Mouse (Mus musculus): ENCODE results near the gene Psmg4. TPM values are rescaled to one million over a fixed set of nuclear protein-coding genes. Genes with fewer than 3 reads are reported as not detected.

Psmg4 gene
- total RNA-seq, 2 experiments from 2014 or later: 45.5 to 46.4 TPM

DNA sequence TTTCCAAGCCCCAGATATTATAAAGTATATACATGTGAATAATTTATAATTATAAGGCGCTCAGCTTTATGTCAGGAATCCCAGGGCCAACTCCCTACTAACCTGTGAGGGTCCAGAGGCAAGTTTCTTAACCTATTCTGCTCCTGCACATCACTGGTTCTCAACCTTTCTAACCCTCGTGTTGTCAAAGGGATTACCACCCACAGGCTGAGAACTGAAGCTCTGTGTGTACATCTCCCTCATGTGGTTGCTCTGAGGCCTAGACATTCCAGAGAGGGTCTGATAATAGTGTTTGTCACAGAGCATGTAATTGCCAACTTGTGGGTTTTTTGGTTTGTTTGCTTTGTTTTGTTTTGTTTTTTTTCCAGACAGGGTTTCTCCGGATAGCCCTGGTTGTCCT lies 15.8 kb upstream of the Psmg4 start:
- no peak for DNase-seq
- intact Hi-C loops (cut with DNase I): no loop called here

DNA sequence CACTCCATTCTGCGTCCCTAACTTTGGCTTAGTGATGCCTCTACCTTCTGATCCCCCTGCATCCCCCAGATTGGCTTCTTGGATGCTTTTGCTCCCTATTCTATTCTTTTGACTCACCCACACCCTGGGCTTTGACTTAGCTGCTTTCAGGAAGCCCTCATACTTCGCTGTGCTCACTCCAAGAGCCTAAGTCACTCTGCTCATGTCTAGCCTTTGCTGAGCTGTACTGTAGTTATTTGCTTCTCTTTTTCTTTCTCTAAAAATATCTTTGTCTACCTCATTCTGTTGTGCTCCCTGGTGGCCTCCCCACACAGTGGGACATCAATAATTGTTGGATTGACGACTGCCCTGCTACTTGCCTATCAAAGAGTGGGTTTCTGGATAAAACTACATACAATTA lies 14.6 kb upstream of the Psmg4 start:
- intact Hi-C loops (cut with DNase I): no loop called here
- DNase-seq: no peak

DNA sequence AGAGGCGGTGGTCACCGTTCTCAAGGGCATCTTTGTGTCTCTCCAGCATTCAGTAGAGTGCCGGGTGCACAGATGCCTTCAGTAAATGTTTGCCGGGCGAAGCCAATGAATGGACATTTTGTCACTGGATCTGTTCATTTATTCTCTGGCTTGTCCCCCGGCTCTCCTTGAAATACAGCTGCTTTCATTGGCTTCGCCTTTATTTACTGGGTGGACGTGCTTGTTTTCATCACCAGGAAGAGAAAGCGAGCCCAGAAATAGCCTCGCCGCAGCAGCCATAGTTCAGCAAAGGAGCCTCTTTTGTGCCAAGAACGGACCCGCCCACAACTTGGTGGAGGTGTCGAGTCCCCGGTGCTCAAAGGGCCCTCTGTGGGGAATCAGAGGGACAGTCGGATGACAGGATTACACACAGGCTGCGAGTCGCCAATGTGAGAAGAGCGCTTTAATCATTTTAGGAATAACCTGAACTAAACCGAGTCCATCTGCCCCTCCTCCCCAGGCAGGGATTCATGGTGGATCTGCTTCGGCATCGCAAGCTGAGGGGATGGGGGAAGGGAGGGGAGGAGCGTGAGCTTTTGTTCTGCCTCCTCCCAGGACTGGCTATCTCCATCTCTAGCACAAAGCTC lies 13.9 kb upstream of the Psmg4 start:
- peak; percentile 87 for DNase-seq
- intact Hi-C loops (cut with DNase I): no loop called here

DNA sequence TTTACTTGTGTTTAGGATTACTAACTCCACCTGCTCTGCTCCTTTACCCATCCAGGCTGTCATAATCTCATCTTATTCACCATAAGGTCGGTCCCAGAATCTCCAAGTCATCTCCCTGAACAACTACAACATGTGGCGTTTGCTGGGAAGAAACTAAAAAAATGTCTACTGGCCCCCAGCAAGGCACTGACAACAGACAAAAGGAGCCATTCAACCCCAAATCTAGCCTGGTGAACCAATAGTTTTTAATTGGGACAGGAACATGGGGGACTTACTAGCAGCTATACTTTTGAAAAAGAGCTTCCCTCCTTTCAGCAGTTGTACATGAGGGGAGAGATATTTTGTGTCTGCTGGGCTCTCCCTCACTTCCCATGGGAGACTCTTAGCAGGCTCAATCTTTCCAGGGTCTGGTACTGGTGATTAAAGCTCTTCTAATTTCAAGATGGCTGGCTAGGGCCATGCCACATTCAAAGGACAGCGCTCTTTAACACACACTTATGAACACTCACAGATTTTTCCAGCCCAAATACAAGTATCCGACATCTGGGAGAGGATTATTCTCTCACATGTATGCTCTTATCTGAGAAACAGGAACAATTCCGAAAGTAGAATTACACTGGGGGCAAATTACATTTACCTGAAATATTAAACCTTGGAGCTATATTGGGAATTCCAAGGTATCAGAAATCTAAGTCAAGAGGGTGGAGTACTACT lies 13.1 kb upstream of the Psmg4 start:
- no peak for DNase-seq
- intact Hi-C loops (cut with DNase I): no loop called here

DNA sequence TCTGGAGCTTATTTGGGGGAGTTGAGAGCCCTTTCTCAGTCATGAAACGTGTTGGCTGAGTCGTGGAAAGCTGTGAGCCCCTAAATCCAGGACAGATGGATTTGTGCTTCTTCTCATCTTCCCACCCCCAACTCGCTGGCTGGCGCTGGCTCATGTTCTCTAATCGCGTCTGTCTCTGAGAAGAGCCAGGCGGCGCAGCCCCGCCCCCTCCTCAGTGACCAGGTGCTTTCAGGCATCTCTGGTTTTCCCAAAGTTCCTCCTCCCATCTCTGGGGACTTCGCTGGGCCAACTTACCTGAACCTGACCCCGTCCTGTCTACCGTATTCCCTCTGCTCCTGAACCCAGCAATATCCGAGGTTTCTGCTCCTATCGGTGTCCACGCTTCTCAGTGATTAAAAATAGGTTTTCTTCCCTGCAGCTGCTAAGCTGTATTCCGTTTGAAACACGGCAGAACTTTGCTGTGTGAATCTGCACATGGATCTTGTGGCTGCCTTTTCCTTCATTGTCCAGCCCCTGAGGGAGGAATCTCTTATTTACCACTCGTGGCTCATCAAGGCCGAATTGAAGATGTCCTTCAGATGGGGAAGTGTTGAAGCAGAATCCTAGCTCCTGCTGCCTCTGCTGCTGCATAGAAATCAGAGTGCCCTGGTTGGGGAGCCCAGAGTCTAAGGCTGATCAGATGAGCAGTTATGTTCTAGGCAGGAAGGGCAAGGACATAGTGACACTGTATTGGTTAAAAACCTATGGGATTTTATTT lies 12.3 kb upstream of the Psmg4 start:
- intact Hi-C loops (cut with DNase I): no loop called here

DNA sequence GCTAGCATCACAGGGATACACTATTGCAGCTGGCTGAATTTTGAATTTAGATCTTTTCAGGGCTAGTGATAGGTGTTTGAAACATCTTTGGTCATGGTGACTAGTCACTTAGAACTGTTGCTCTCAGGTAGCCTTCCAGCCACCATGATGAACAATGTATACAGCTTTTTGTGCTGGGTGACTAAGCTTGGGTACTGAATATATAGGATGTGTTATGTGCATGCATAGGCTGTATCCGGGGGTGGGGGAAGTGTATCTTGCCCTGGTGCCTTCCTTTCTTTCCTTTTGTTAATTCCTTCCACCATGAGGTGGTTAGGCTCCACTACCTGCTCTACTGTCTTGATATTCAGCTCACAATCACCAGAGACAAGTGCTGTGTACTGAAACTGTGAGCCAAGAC lies 11.3 kb upstream of the Psmg4 start:
- intact Hi-C loops (cut with DNase I): no loop called here
- DNase-seq: no peak

More for the DNA sequence above, 12.3 kb upstream of the Psmg4 start:
- peak; percentile 89 for DNase-seq

DNA sequence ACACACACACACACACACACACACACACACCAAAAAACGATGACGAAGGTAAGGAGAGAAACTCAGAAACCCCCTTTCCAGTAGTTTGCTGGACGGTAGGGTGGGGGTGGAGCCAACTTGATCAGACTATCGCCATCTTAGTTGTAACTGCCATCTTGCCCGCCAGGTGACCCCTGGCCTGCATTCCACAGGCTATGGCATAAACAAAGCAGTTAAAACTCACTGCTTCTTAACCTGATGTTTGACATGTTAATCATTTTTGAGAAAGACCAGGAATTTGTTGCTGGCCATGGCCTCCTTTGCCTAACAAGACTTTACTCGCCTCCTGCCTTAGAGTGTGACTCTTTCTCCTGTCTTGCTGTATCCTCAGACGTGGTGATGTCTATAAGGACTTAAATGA lies 10.1 kb upstream of the Psmg4 start:
- intact Hi-C loops (cut with DNase I): no loop called here
- no peak for DNase-seq

DNA sequence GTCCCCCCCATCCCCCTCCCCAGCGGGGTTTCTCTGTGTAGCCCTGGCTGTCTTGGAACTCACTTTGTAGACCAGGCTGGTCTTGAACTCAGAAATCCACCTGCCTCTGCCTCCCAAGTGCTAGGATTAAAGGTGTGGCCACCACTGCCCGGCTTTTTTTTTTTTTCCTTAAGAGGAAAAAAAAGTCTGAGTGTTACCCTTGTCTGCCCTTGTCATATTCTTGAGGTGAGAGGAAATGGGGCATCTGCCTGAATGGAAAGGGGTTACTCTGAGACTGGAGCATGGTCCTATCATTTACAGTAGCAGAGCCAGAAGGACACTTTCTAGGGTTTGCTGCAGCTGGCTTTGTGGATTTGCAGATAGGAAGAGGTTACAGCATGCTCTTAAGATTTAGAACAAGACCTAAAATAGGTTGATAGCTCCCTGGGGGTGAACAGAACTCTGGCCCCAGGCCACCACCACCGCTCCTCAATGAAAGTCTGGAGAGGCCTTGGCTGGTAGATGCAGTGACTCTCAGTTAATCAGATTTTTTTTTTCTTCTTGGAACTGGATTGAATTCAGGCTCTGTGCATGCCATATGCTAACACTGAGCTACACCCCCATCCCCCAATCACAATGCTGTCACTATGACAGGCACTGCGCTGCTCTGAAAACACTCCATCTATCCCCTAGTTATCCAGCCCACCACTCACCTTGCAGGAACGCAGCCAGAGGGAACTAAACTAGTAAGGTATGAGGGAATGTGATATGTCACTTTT lies 9.3 kb upstream of the Psmg4 start:
- peak; percentile 63 for DNase-seq
- intact Hi-C loops (cut with DNase I): loop anchor here (2.0 kb wide), 2 partner anchors 21 to 107 kb away; no protein-coding TSS in a partner anchor

DNA sequence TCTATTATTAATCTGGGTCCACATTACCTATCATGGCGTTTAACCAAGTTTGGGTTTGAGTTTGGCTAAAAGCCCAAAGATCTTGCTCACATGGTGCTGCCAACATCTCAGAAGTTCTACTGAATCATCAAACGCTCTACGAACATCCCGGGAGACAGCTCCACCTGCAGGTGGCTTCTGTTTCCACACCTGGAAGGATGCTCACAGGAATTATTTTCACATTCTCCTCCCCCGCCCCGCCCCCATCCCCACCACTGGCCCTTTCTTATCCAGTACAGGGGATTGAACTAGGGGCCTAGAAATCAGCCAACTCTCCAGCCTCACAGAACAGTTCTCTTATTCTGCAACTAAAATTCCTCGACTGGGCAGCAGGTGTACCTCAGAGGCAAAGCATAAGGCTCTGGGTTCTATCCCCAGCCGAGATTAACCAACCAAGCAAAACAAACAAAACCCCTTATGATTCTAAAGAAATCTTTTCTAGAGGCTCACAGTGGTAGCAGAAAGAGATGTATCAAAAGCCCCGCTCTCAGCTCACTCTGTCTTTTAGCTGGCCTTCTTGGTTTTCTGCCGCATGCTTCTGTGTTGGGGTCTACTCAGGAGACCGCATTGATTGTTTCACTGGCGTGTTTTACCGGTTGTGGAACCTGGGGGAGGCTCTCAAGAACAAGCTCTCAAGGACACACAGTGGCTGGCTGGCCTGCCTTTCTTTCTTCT lies 8.4 kb upstream of the Psmg4 start:
- DNase-seq: peak; percentile 90
- intact Hi-C loops (cut with DNase I): loop anchor here (2.0 kb wide), 2 partner anchors 22 to 108 kb away; no protein-coding TSS in a partner anchor

DNA sequence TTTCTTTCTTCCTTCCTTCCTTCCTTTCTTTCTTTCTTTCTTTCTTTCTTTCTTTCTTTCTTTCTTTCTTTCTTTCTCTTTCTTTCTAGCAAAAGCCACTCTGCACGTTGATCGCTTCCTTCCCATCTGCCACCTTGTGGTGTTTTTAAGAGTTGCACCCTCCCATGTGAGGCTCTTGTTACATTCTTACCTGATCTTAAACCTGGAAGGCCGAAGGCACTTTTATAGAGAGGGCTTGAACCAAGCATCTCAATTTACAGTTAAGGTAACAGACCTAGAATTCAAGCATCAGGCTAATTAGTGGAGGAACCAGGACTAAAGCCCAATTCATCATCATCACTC lies 7.9 kb upstream of the Psmg4 start:
- intact Hi-C loops (cut with DNase I): loop anchor here (2.0 kb wide), 2 partner anchors 22 to 108 kb away; no protein-coding TSS in a partner anchor
- peak; percentile 72 for DNase-seq

DNA sequence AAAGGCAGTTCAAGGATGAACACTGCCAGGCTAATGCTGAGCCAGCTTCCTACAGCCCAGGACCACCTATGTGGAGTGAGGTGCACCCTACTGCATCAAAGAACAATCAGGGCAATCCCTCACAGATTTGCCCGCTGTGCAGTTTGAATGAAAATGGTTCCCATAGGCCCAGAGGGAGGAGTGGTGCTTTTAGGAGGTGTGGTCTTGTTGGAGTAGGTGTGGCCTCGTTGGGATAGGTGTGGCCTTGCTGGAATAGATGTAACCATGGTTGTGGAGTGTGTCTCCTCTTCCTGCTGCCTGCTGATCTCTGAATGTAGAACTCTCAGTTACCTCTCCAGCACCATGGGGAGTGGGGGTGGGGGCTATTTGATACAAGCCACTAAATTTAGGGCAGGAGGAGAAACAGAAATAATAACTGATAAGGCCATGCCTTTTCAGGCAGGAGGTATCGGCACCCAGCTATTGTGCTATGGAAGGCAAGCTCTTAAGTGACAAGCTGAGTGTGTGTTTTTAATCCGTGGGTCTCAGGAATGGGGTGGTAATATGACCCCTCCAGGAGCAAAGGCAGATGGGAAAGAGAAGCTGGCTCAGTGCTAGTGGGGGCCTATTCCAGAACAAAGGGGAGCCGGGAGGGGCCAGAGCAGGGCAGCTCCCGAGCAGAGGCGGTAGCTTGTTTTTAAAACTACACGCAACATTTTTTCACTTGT lies 6.5 kb upstream of the Psmg4 start:
- DNase-seq: no peak
- intact Hi-C loops (cut with DNase I): no loop called here

DNA sequence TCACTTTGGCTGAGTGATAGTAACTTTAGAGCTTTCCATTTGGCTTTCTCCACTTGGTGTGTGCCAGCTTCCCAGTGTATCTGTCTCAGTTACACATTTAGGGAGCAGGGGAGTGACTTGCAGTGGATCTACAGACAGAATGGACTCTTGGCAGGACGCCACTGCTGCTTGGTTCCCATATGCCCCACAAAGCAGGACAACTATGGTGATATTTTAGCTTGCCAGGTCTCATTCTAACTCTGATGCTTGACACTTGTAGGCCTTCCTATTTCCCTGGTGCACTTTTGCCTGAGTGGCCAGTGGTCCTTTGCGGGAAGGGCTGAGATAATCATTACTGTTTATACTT lies 6.0 kb upstream of the Psmg4 start:
- intact Hi-C loops (cut with DNase I): no loop called here
- DNase-seq: peak; percentile 86

DNA sequence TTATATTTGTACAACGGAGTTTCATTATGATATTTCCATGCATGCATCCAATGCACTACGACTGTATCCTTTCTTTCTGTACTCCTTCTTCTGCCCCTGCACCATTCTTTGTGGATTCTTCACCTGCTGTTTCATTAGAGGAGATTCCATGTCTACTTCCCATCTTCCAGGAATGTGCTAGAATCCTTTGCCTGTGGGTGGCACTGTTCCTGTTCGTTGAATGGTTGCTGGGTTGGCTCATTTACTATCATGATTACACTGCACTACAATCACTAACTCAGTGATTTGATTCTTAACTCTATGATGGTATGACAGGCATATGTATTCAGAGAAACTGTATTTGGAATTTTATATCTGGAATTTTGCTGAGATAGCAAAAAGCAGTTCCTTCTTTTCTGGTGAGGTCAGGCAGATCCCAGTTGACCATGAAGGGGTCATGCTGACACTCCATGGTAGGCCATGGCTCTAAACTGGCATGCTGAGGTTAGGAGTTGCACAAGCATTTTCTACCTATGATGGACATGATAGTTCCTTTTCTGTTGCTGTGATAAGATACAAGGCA lies 5.1 kb upstream of the Psmg4 start:
- no peak for DNase-seq
- intact Hi-C loops (cut with DNase I): no loop called here

DNA sequence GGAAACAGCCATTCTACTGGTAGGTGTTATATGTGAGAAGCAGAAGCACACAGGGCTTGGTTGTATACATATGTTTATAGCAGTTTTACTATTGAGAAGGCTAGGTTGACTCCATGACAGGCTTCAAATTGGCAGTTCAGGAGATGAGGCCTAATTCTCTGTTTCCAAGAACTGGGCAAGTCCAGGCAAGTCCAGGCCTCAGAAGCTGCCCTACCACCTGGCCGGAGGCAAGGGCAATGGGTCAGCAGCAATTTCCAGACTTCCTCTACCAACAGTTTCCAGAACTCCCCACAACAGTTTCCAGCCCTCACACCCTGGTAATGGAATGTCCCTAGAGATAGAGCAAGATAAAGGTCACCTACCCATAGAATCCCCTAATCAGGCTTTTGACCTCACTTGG lies 2.8 kb upstream of the Psmg4 start:
- intact Hi-C loops (cut with DNase I): no loop called here
- no peak for DNase-seq

DNA sequence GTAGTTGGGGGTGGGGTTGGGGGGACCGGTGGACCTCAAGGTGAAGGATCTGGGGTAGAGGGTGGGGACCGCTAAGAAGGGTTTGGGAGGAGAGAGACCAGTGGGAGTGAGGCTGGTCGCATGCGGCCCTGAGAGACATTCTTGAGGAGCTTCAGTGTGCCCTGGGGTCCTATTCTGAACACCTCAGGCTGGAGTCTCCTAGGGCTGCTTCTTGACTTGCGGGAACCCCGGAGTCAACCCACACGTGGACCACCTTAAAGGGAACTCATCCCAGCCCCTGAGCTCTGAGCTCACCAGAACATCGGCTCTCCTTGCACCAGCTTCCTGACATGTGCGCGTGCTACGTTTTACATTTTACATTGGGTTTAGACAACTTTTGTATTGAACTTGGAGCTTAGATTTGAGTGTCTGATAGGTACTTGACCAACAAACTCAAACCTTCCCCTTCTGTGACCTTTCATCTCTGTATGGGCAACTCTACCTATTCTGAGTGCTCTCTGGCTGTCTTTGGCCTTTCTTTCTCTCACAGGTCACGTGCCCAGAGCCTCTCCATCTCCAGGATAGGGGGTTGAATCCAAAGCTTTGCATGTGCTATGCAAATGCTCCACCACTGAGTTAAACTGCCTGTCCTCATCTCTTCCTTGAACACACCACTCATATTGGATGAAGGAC lies 676 bp downstream of the Psmg4 start:
- no peak for DNase-seq
- intact Hi-C loops (cut with DNase I): no loop called here

DNA sequence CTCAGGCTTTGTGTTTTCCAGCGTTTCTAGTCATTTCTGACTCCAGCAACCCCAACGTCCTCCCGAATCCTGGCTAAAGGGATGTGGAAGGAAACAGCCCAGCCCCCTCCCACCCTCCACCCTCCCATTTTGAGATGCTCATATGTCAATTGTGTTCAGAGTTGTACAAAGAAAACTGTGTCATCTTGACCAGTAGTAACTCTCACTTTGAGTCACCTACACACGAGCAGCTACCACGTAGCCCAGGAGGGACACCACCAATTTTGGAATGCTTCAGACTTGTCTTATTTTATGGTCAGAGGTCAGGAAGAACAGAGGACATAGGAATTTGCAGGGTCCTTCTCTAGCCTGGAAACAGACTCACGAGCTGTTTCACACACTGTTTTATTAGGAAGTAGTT lies 11.3 kb downstream of the Psmg4 start:
- intact Hi-C loops (cut with DNase I): no loop called here
- DNase-seq: no peak

DNA sequence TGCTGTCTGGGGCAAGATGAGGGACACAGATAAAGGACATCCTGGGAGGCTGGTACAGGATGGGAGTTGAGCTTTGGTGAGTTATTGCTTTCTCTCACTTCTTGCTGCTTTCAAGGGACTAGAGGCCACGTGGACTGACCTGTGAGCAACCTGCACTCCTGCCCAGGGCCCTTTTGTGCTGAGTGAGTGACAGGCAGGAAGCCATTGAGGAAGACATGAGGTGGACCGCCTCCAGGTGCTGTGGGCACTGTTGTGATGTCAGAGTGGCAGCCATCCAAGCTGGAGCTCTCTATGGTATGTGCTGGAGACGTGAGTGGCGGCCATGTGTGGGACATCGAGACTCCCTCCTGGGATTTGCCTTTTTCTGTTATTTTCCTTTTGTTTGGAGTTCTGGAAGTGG lies 18.9 kb downstream of the Psmg4 start:
- no peak for DNase-seq
- intact Hi-C loops (cut with DNase I): loop anchor here (10.0 kb wide), 1 partner anchor 683 kb away; no protein-coding TSS in a partner anchor

DNA sequence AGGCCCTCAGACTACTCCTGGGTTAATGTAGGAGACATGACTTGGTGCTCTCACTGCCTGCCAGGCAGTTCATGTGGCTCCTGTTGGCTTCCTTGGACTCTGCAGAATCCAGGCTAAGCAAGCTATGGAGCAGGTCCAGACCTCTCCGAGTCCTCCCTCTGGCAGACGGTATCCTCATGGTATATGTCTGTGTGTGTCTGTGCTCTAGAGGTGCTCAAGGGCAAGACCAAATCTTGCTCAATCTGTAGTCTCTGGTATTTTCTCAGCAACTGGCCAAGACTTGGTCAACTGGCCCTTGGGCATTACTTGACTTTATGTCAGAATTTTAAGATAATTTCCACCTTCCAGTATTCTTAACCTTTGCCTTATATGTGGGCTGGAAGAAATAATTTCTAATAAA lies 22.6 kb downstream of the Psmg4 start:
- intact Hi-C loops (cut with DNase I): loop anchor here (5.0 to 10.0 kb wide), 2 partner anchors 157 to 679 kb away; no protein-coding TSS in a partner anchor
- no peak for DNase-seq

DNA sequence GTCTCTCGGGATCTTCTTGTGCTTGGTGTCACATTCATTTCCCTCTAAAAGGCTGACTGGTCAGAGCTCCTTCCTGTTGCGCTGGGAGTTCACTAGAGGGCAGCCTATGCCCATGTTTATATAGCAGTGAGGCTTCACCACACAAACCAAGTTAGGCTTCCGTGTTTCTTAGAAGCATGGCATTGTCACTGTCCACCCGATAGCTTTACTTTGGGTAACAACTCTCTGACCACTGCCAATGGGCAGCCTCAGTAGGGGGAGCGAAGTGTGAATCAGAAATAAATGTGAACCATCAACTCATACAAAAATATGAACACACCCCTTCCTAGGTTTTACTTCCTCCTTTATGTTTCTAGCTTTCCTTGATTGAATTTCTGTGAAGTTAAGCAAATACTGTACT lies 24.8 kb downstream of the Psmg4 start:
- peak; percentile 66 for DNase-seq
- intact Hi-C loops (cut with DNase I): loop anchor here (5.0 to 10.0 kb wide), 2 partner anchors 155 to 677 kb away; no protein-coding TSS in a partner anchor
